Mouse (Mus musculus) hindlimb bud, embryonic 11.5 days (tissue): ENCODE measurements around the gene Vps37b.

Experiments used
- DNase-seq: peaks from one replicate; pipeline ENCODE4 v3.0.0-alpha.2; 2012; ENCODE audit warnings: low read depth, low spot score; ENCODE audit errors: extremely low spot score

Gene Vps37b

DNA sequence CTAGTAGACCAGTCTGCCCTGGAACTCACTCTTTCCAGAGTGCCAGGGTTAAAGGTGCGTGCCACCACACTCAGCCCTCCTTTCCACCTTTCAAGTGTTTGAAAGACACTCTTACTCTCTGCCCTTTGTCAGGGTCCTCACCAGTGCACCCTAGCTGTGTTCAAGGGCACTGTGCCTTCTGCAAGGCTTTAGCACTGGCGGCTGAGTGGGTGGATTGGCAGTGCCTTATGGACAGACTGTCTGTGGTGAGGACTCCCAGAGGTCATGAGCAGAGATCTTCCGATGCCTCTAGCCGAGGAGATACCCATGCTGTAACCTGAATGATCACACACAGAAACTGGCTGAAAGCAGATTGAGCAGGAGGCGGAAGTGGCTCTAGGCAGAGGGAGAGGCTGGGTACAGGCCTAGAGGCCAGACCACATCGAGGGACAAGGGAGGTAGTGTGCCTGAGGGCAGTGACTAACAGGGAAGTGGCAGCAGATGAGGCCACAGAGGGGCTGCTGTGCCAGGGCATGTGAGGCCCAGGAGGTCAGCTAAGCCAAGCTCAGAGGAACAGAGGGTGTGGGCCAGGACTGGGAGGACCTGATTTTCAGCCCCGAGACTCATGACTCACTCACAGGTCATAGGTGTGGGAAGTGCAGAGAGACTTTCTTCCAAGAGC is 14.8 kb upstream of the Vps37b start:
- DNase-seq: no peak

DNA sequence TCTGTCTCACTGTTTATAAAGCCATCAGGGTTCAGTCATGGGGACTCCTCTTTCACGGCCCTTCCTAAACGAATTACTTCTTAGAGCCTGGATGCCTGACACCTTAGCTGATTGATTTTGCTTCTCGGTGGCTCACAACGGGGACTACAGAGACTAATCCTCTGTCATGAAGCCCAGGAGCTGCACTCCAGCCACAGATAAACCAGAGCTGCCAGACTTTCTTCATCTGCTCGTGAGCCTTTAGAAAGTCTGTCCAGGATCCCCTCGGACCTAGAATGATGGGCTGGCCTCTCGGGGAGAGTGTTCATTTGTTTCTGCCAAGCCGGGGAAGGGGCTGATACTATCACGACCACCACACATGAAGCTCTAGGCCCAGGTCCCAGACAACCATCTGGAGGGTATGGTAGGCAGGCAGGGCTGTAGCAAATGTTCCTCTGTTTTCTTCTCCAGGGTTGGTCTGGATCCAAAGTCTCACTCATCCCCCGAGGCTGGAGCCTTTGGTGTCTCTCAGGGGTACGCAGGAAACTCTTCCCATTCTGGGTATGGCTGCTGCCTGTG is 13.5 kb upstream of the Vps37b start:
- no peak for DNase-seq

DNA sequence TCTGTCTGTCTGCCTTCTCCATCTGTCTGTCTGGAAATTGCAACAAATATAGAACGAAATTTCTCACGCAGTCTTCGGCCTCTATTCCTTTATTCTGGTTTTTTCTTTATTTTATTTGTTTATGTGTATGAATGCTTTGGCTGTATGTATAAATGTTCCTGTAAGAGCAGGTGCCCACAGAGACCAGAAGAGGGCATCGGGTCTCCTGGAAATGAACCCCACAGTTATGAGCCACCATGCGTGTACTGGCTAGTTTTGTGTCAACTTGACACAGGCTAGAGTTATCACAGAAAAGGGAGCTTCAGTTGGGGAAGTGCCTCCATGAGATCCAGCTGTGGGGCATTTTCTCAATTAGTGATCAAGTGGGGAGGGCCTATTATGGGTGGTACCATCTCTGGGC is 11.9 kb upstream of the Vps37b start:
- no peak for DNase-seq

GRCm38 (mm10) chr5:124043212-124043978 is 11.3 kb upstream of the Vps37b start:
- no peak for DNase-seq

DNA sequence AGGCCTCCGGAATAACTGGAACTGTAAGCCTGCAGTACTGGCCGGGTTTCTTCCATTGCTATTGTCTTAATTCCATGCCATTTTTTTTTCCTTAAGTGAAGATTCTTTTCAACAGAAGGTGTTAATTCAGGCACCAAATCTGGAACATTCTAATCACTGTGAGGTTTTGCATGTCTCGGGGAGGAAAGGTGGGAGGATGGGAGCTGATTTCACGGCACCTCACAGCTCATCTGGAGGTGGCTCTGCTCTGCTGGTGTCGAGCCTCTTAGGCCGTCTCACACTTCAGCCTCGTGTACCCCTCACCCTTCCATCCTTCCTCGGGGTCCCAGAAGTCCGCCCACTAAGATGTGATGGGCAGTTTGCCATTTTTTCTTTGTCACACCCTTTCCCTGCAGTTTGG is 9.0 kb upstream of the Vps37b start:
- DNase-seq: no peak

DNA sequence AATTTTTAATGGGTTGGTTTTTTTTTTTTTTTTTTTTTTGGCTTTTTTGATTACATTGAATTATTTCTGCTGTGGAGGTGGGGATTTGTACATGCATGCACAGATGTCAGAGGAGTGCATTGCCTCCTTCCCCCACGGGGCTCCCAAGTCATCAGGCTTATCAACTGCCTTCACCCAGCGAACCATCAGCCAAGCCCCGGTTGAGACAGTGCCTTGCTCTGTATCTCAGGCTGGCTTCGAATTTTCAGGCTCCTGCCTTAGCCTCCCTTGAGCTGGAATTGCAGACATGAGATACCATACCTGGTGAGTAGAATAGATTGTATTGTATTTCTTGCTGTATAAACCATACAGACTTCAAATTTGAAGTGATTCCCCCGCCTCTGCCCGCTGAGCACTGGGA is 7.5 kb upstream of the Vps37b start:
- DNase-seq: no peak

DNA sequence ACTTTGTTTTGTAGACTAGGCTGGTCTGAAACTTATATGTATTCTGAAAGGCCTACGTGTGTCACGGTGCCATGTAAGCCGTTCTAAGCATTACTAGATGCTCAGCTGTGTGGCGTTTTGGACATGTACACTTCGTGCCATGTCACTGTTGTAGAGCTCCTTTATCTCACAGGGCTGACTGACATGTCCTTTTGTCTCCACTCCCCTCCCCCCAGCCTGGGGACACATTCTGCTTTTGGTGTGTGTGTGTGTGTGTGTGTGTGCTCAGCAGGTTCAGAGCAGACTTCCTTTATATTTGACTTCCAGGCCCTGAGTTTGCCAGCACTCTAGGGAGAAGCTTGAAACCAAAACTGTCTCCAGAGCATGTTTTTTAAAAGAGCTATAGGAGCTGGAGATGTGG is 4.8 kb upstream of the Vps37b start:
- no peak for DNase-seq

DNA sequence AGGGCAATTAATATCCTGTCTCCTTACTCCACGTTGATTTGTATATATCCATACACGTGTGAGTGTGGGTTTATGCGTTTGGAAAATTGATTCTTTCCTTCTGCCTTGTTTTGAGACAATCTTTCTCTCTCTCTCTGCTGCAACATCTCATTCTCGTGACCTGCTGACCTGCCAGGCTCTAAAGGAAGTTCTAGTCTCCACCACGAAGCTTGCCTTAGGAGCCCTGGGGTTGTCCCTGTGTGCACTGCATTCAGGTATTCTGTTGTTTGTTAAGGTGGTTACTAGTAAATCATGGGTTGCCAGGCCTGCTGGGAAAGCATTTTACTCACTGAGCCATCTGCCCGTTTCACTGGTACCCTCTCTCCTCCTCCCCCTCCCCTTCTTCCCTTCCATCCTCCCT is 4.3 kb upstream of the Vps37b start:
- no peak for DNase-seq

DNA sequence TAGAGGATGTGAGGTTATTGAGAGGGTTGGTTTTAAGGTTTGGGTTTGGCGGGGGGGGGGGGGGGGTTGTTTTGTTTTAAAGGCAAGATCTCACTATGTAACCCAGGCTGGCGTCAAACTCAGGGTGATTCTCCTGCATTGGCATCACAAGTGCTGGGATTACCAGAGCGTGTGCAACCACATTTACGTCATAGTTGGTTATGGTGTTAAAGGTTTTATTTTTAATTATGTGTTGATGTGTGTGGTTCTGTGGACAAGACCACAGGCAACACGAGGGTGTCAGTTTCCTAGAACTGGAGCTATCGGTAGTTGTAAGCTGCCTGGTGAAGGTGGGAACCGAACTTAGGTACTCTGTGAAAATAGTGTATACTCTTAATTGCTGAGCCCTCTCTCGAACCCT is 3.7 kb upstream of the Vps37b start:
- no peak for DNase-seq

DNA sequence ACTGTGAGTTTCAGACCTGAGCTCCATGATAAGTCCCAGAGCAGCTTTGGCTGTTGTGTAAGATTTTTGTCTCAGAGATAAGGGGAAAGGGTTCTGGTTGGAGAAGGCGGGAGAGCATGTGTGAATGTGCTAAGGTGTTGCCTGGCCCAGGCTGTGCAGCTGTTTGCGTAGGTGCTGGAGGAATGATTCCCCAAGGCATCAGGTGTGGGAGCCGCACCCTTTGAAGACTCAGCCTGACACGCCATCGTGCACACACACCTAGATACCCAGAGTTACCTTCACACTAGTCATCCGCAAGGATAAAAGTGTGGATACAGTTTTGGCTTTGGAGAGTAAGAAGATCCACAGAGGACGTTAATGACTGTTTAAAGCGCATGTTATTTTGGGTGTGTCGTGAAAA is 3.3 kb upstream of the Vps37b start:
- no peak for DNase-seq

GRCm38 (mm10) chr5:124034471-124034870 is 2.4 kb upstream of the Vps37b start:
- DNase-seq: no peak

DNA sequence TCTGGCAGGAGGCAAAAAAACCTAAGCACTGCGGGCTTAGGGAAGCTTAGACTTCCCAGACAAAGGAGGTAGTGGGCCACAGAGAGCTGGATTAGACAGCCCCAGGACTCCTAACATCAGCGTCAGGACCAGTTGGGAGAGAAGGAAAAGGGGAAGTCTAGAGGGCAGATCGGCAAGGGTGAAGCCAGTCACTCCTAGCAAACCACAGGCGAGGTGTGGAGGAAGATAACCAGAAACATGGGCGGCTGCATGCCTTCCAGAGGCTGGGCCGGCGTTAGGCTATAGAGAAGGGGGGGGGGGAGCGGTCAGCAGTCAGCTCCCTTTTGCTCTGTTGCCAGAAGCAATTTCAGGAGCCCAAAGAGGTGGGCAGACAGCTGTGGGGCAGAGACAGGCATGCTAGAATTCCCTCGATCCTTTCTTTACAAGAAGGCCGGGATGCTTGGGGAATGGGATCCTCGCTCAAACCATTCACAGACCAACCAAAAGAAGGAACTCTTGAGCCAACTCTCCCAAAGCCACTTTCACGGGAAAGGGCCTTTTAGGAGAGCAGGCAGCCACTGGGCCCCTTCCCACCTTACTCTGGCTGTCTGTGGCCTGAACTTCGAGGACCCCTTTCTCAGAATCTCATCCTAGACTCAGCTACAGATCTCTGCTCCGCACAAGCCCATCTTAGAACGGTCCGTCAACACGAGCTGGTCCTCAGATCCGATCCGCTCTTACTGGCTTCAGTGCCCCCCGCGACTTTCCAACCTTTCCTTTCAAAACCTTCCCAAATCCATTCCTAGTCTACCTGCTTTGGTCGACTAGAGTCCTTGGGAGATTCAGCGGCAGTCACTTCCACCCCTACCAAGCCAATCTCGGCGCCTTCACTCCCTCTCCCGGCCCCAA is 758 bp downstream of the Vps37b start:
- DNase-seq: no peak

DNA sequence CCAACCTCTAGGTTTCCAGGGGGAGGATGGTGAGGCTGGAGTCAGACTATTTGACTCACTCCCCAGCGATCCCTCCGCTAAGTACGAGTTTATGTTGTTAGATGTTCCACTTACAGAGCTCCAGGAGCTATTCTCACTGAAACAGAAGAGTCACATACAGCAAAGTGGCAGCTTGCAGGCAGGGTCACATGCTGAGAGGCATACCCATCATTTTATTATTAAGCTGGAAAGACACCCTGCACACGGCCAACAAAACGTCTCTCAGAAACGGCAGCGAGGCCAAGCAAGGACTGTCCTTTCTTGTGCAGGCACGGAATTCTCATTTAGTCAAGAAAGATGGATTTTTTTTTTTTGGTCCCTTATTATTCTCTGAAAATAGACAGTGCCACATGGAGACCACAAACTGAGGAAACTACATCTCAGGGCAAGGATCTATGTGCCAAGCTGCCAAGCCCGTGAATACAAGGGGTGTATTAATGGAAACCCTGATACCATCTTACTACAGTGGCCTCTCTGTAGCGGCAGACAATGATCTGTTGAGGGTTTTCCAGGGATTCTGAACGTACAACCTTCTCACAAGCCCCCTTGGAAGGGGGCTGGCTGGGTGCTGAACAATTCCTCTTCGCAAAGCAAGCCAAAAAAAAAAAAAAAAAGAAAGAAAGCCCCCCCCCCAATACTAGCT is 1.5 kb downstream of the Vps37b start:
- DNase-seq: no peak

DNA sequence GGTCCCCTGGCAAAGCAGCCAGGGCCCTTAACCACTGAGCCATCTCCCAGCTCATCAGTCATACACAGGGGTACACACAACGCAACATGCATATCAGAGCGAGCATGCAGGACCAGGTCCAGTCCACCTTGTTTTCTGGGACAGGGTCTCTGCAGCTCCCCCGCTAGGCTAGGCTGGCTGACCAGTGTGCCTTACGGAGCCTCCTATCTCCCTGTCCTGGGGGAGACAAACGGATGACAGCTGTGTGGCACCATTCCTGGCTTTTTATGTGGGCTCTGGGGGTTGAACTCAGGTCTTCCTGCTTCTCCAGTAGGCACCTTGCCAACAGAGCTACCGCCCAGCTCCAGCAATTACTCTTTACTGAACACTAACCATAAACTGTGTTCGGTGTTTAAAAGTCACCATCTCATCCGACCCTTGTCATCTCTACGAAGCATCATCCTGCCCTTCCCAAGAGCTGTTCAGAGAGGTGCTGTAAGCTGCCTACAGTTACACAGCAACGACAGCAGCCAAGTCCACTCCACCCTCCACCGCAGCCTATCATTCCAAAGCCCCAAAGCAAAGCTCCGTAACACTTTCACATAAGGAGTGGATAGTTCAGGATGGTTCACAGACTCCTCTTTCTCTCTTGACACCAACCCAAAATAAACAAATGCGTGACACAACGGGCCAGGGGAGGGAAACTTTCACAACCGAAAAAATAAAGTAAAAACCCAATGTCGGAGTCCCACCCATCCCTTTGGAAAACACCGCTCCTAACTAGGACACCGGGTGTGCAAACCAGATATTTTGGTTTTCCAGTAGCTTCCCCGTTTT is 2.6 kb downstream of the Vps37b start:
- no peak for DNase-seq

GRCm38 (mm10) chr5:124028680-124029079 is 3.4 kb downstream of the Vps37b start:
- no peak for DNase-seq

DNA sequence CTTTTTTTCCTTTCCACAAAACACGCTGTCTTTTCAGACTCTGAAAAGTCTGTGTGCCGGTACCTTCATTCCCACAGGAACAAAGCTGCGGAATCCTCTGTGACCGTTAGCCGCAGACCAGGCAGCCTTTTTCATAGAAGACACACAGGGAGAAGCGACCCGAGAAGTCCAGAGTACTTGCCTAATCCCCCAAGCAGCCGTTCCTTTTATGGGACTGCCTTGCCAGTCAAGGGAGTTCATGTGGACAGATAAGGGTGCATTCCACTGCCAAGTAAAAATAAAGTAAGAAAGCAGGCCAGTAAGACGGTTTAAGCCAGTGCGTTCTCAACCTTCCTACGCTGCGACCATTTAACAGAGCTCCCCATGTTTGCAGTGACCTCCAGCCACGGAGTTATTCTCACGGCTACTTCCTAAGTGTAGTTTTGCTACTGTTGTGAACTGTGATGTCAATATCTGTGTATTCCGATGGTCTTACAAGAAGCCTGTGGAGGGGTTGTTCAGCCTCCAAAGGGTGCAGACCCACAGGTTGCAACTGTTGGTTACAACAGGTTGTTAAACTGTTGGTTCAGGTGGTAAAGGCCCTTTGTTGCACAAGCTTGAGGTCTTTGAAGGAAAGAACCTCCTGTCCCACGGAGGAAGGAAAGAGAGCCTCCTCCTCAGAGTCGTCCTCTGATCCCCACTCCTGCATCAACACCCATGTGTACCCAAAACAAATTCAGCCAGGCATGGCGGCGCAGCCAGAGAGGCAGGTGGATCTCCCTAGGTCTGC is 4.2 kb downstream of the Vps37b start:
- no peak for DNase-seq

- DNase-seq: no peak
These were observed 5.5 kb downstream of the Vps37b start for GRCm38 (mm10) chr5:124026568-124026967.

GRCm38 (mm10) chr5:124025587-124026441 is 6.3 kb downstream of the Vps37b start:
- DNase-seq: no peak
